Mouse (Mus musculus): ENCODE data around the gene Arl8a.

DNA sequence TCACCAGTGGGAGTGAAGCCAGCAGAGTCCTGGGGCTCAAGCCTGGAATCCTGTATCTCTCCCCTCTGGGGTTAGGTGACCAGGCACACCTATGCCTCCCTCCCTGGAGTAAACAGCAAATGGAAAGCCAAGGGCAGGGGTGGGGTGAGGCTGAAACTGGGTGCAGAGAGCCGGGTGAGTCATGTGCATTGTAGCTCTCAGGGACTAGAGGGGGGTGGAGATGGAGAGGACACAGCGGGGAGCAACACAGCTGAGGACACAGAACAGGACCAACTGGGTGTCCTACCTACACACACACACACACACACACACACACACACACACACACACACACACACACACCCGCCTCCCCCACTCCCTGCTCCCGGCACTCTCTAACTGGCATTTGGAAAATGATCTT lies 36.8 kb downstream of the Arl8a start:
- TF ChIP-seq POLR2A (IDR thresholded peaks at IDR 0.05; ENCODE audit: low read depth, low read length) (no peak), CTCF (IDR thresholded peaks at IDR 0.05; ENCODE audit: extremely low read depth, insufficient read length, insufficient replicate concordance, low read depth, low read length) (no peak)
